Mouse (Mus musculus): ENCODE measurements around the gene Rpl21. TPM values are rescaled to one million over a fixed set of nuclear protein-coding genes. Genes with fewer than 3 reads are reported as not detected.
A peak's percentile ranks its signal among the peaks of the same experiment; 100 is the strongest.

Gene Rpl21
- polyA plus RNA-seq, 1 experiment from 2014 or later, result 279 TPM

- peak overlapping the region; percentile 93 for H3K9ac ChIP-seq (ENCODE audit: low read length)
- under 1% methylated on average over 79 of the region's 83 CpGs for WGBS
- peak; percentile 34 for ATAC-seq (replicated peaks; ENCODE audit: extremely low read depth, insufficient read depth, low FRiP score)
- H3K36me3 ChIP-seq (ENCODE audit: control insufficient read depth, insufficient read depth), result no peaks in the 10 kb centered on the region
- H3K27ac ChIP-seq (ENCODE audit: low read length), result peak overlapping the region; percentile 88
- no peaks in the 10 kb centered on the region for H3K9me3 ChIP-seq (replicated peaks; ENCODE audit: control insufficient read depth, low read length)
- H3K4me1 ChIP-seq (ENCODE audit: control insufficient read depth, insufficient read depth, low read length), result peaks cover 23% of the 10 kb centered on the region
- H3K4me3 ChIP-seq (ENCODE audit: low read length), result peak overlapping the region; percentile 89
- H3K27me3 ChIP-seq (ENCODE audit: control insufficient read depth, insufficient read depth, low read length), result no peaks in the 10 kb centered on the region
- peak overlapping the region; percentile 80 for H3K4me2 ChIP-seq (ENCODE audit: low read depth, low read length)
Measured at GRCm38 (mm10) chr5:146794084-146794852, 38.4 kb upstream of the Rpl21 start.

GRCm38 (mm10) chr5:146794853-146795252 is 37.8 kb upstream of the Rpl21 start, which contains the start of gene Usp12:
Gene Usp12, minus strand, starts transcription at chr5:146795006.
- Histone ChIP-seq H3K36me3 (ENCODE audit: control insufficient read depth, insufficient read depth) (no peaks in the 10 kb centered on the region), H3K27ac (ENCODE audit: low read length) (peak within 1 kb of the TSS; percentile 88), H3K4me1 (ENCODE audit: control insufficient read depth, insufficient read depth, low read length) (peaks cover 23% of the 10 kb centered on the region), H3K9ac (ENCODE audit: low read length) (peak within 1 kb of the TSS; percentile 93), H3K27me3 (ENCODE audit: control insufficient read depth, insufficient read depth, low read length) (no peaks in the 10 kb centered on the region), H3K9me3 (replicated peaks; ENCODE audit: control insufficient read depth, low read length) (no peaks in the 10 kb centered on the region), H3K4me3 (ENCODE audit: low read length) (peak within 1 kb of the TSS; percentile 89), H3K4me2 (ENCODE audit: low read depth, low read length) (peak within 1 kb of the TSS; percentile 80)
- under 1% methylated on average over 35 of the region's 51 CpGs for WGBS
- ATAC-seq (replicated peaks; ENCODE audit: extremely low read depth, insufficient read depth, low FRiP score), result peak; percentile 98

GRCm38 (mm10) chr5:146795728-146796127 is 37.0 kb upstream of the Rpl21 start:
- 73% methylated on average over 13 of the region's 13 CpGs for WGBS
- H3K27ac ChIP-seq (ENCODE audit: low read length), result no peak overlapping the region
- no peak overlapping the region for H3K4me2 ChIP-seq (ENCODE audit: low read depth, low read length)
- no peak for ATAC-seq (replicated peaks; ENCODE audit: extremely low read depth, insufficient read depth, low FRiP score)
- H3K27me3 ChIP-seq (ENCODE audit: control insufficient read depth, insufficient read depth, low read length), result no peaks in the 10 kb centered on the region
- H3K4me1 ChIP-seq (ENCODE audit: control insufficient read depth, insufficient read depth, low read length), result peaks cover 23% of the 10 kb centered on the region
- H3K9ac ChIP-seq (ENCODE audit: low read length), result no peak overlapping the region
- no peaks in the 10 kb centered on the region for H3K9me3 ChIP-seq (replicated peaks; ENCODE audit: control insufficient read depth, low read length)
- H3K4me3 ChIP-seq (ENCODE audit: low read length), result no peak overlapping the region
- no peaks in the 10 kb centered on the region for H3K36me3 ChIP-seq (ENCODE audit: control insufficient read depth, insufficient read depth)

GRCm38 (mm10) chr5:146798031-146798430 is 34.7 kb upstream of the Rpl21 start:
- Histone ChIP-seq H3K4me3 (ENCODE audit: low read length) (no peak overlapping the region), H3K9ac (ENCODE audit: low read length) (no peak overlapping the region), H3K9me3 (replicated peaks; ENCODE audit: control insufficient read depth, low read length) (peaks cover 5% of the 10 kb centered on the region), H3K4me1 (ENCODE audit: control insufficient read depth, insufficient read depth, low read length) (peaks cover 7% of the 10 kb centered on the region), H3K27me3 (ENCODE audit: control insufficient read depth, insufficient read depth, low read length) (no peaks in the 10 kb centered on the region), H3K27ac (ENCODE audit: low read length) (no peak overlapping the region), H3K4me2 (ENCODE audit: low read depth, low read length) (no peak overlapping the region), H3K36me3 (ENCODE audit: control insufficient read depth, insufficient read depth) (no peaks in the 10 kb centered on the region)
- WGBS, result 47% methylated on average over 9 of the region's 9 CpGs
- ATAC-seq (replicated peaks; ENCODE audit: extremely low read depth, insufficient read depth, low FRiP score), result no peak

GRCm38 (mm10) chr5:146806004-146806430 is 26.7 kb upstream of the Rpl21 start:
- Histone ChIP-seq H3K9ac (ENCODE audit: low read length) (no peak overlapping the region), H3K9me3 (replicated peaks; ENCODE audit: control insufficient read depth, low read length) (peaks cover 5% of the 10 kb centered on the region), H3K4me3 (ENCODE audit: low read length) (no peak overlapping the region), H3K36me3 (ENCODE audit: control insufficient read depth, insufficient read depth) (no peaks in the 10 kb centered on the region), H3K27ac (ENCODE audit: low read length) (no peak overlapping the region), H3K4me2 (ENCODE audit: low read depth, low read length) (no peak overlapping the region), H3K4me1 (ENCODE audit: control insufficient read depth, insufficient read depth, low read length) (peaks cover 2% of the 10 kb centered on the region; the same call in 1 of the 2 replicates), H3K27me3 (ENCODE audit: control insufficient read depth, insufficient read depth, low read length) (no peaks in the 10 kb centered on the region)
- WGBS, result 69% methylated on average over 8 of the region's 8 CpGs
- ATAC-seq (replicated peaks; ENCODE audit: extremely low read depth, insufficient read depth, low FRiP score), result no peak

- H3K4me1 ChIP-seq (ENCODE audit: control insufficient read depth, insufficient read depth, low read length), result peaks cover 2% of the 10 kb centered on the region; the same call in 1 of the 2 replicates
- 67% methylated on average over 5 of the region's 5 CpGs for WGBS
- no peak overlapping the region for H3K9ac ChIP-seq (ENCODE audit: low read length)
- H3K4me2 ChIP-seq (ENCODE audit: low read depth, low read length), result no peak overlapping the region
- H3K4me3 ChIP-seq (ENCODE audit: low read length), result no peak overlapping the region
- H3K36me3 ChIP-seq (ENCODE audit: control insufficient read depth, insufficient read depth), result no peaks in the 10 kb centered on the region
- no peaks in the 10 kb centered on the region for H3K27me3 ChIP-seq (ENCODE audit: control insufficient read depth, insufficient read depth, low read length)
- H3K9me3 ChIP-seq (replicated peaks; ENCODE audit: control insufficient read depth, low read length), result no peaks in the 10 kb centered on the region
- H3K27ac ChIP-seq (ENCODE audit: low read length), result no peak overlapping the region
- ATAC-seq (replicated peaks; ENCODE audit: extremely low read depth, insufficient read depth, low FRiP score), result no peak
Measured at GRCm38 (mm10) chr5:146809951-146810350, 22.7 kb upstream of the Rpl21 start.

GRCm38 (mm10) chr5:146812866-146813265 is 19.8 kb upstream of the Rpl21 start:
- Histone ChIP-seq H3K4me2 (ENCODE audit: low read depth, low read length) (no peak overlapping the region), H3K9ac (ENCODE audit: low read length) (no peak overlapping the region), H3K9me3 (replicated peaks; ENCODE audit: control insufficient read depth, low read length) (no peaks in the 10 kb centered on the region), H3K36me3 (ENCODE audit: control insufficient read depth, insufficient read depth) (no peaks in the 10 kb centered on the region), H3K27ac (ENCODE audit: low read length) (no peak overlapping the region), H3K27me3 (ENCODE audit: control insufficient read depth, insufficient read depth, low read length) (no peaks in the 10 kb centered on the region), H3K4me1 (ENCODE audit: control insufficient read depth, insufficient read depth, low read length) (no peaks in the 10 kb centered on the region), H3K4me3 (ENCODE audit: low read length) (no peak overlapping the region)
- ATAC-seq (replicated peaks; ENCODE audit: extremely low read depth, insufficient read depth, low FRiP score), result no peak
- 83% methylated on average over 5 of the region's 5 CpGs for WGBS

- 80% methylated on average over 4 of the region's 4 CpGs for WGBS
- no peak for ATAC-seq (replicated peaks; ENCODE audit: extremely low read depth, insufficient read depth, low FRiP score)
- H3K4me2 ChIP-seq (ENCODE audit: low read depth, low read length), result no peak overlapping the region
Measured at GRCm38 (mm10) chr5:146813421-146813820, 19.3 kb upstream of the Rpl21 start.

GRCm38 (mm10) chr5:146815394-146815793 is 17.3 kb upstream of the Rpl21 start:
- no peak overlapping the region for H3K4me2 ChIP-seq (ENCODE audit: low read depth, low read length)
- H3K27ac ChIP-seq (ENCODE audit: low read length), result no peak overlapping the region
- no peaks in the 10 kb centered on the region for H3K9me3 ChIP-seq (replicated peaks; ENCODE audit: control insufficient read depth, low read length)
- H3K27me3 ChIP-seq (ENCODE audit: control insufficient read depth, insufficient read depth, low read length), result no peaks in the 10 kb centered on the region
- no peaks in the 10 kb centered on the region for H3K36me3 ChIP-seq (ENCODE audit: control insufficient read depth, insufficient read depth)
- ATAC-seq (replicated peaks; ENCODE audit: extremely low read depth, insufficient read depth, low FRiP score), result no peak
- WGBS, result 74% methylated on average over 4 of the region's 4 CpGs
- H3K4me3 ChIP-seq (ENCODE audit: low read length), result no peak overlapping the region
- H3K9ac ChIP-seq (ENCODE audit: low read length), result no peak overlapping the region
- no peaks in the 10 kb centered on the region for H3K4me1 ChIP-seq (ENCODE audit: control insufficient read depth, insufficient read depth, low read length)

More at GRCm38 (mm10) chr5:146813421-146813820, 19.3 kb upstream of the Rpl21 start:
- H3K27ac ChIP-seq (ENCODE audit: low read length), result no peak overlapping the region
- H3K4me1 ChIP-seq (ENCODE audit: control insufficient read depth, insufficient read depth, low read length), result no peaks in the 10 kb centered on the region
- H3K27me3 ChIP-seq (ENCODE audit: control insufficient read depth, insufficient read depth, low read length), result no peaks in the 10 kb centered on the region
- H3K4me3 ChIP-seq (ENCODE audit: low read length), result no peak overlapping the region
- H3K9me3 ChIP-seq (replicated peaks; ENCODE audit: control insufficient read depth, low read length), result no peaks in the 10 kb centered on the region
- H3K36me3 ChIP-seq (ENCODE audit: control insufficient read depth, insufficient read depth), result no peaks in the 10 kb centered on the region
- H3K9ac ChIP-seq (ENCODE audit: low read length), result no peak overlapping the region

Data from heart, embryonic 16.5 days (tissue).